Mouse (Mus musculus): ENCODE measurements at regions not wholly inside any gene's neighbourhood (a gene's known extent, or its start where the extent isn't known, plus 50 kb on each side); places are given as distances from the start of the nearest gene placed in this dataset.

DNA sequence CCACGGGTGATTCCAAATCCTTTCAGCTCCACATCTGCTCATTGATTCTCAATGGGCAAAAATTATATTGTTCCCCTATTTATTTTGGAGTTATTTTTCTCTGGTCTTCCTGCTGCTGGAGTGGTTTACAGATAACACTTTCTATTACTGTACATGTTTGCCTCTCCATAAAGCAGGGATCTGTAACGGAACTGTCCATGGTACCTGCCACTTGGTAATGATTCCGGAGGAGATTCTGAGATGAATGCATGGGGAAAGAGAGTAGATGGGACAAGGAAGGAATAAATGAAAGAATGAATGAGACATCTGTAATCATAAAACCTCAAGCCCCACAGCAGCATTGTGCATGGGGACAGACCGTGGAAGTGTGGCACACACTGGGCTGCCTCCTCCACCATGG is 1929.8 kb upstream of the Lrrc6 start:
- no peak overlapping the region for H3K4me2 ChIP-seq
- no peak overlapping the region for H3K4me3 ChIP-seq (replicated peaks)
- no peak overlapping the region for H3K9ac ChIP-seq (replicated peaks)
- H3K27me3 ChIP-seq (replicated peaks), result 0 out of 2 replicates have a peak, but pooled peaks cover 2% of the 10 kb centered on the region
- 73% methylated on average over 4 of the region's 4 CpGs for WGBS
- no peak for ATAC-seq (ENCODE audit: low FRiP score)
- no peaks in the 10 kb centered on the region for H3K4me1 ChIP-seq
- H3K9me3 ChIP-seq (replicated peaks), result no peaks in the 10 kb centered on the region
- no peak overlapping the region for H3K27ac ChIP-seq (replicated peaks)
- no peaks in the 10 kb centered on the region for H3K36me3 ChIP-seq

DNA sequence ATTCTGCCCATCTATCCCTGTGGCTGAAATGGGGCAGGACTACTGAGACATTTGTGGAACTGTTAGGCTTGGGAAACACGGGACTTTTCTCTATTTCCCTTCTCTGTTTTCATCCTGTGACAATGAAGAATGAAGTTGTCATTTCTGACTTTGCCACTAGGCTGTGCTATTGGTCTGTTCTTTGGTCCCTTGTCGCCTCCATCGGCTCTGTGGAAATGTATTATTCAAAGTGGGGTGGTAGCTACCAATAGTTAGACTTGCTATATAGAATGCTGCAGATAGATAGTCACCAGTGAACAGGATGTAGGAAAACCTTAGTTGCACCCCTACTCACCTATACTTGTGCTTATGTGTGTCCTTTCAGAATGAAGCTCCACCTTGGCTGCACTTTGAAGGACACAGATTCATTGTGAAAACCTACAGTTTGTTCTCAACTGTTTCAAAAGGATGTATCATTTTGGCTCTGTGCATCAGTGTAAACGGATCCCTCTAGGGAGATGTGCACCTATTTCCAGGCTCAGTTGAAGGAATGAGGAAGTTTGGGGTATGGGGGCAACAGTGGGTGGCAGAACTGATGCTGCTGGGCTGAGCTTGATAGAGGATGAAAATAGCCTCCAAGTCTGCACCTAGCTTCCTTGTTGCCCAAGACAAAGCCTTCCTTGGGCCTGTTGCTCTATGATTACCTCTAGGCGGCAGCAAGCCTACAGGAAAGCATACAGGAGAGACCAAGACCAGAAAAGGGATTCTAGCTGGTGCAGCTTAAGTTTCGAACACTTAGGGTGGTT is 1927.9 kb upstream of the Lrrc6 start:
- Histone ChIP-seq H3K9ac (replicated peaks) (no peak overlapping the region), H3K4me3 (replicated peaks) (no peak overlapping the region), H3K9me3 (replicated peaks) (no peaks in the 10 kb centered on the region), H3K36me3 (no peaks in the 10 kb centered on the region), H3K4me1 (no peaks in the 10 kb centered on the region), H3K4me2 (no peak overlapping the region), H3K27me3 (replicated peaks) (0 out of 2 replicates have a peak, but pooled peaks cover 2% of the 10 kb centered on the region), H3K27ac (replicated peaks) (no peak overlapping the region)
- peak; percentile 86 for ATAC-seq (ENCODE audit: low FRiP score)
- 25% methylated on average over 6 of the region's 6 CpGs for WGBS

DNA sequence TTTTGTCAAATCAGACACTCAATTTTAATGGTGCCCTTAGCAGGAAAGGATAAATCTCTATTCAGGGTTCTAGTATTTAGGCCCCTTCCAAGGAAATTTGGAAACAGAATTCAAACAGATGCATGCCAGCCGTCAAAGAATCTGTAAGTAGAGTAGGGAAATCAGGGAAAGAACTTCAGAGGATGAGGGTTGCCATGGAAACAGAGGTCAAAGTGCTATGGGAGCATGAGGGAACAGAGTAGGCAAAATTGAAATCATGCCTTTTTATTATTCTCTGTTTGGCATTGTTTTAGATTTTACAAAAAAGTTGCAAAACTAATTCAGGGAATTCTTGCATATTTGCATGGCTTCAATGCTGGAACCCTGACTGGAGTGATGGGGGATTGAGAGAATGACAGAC is 1916.4 kb upstream of the Lrrc6 start:
- no peak overlapping the region for H3K27ac ChIP-seq (replicated peaks)
- H3K4me1 ChIP-seq, result peaks cover 8% of the 10 kb centered on the region
- 10% methylated on average over 1 of the region's 1 CpGs for WGBS
- no peaks in the 10 kb centered on the region for H3K9me3 ChIP-seq (replicated peaks)
- no peak overlapping the region for H3K9ac ChIP-seq (replicated peaks)
- H3K27me3 ChIP-seq (replicated peaks), result no peaks in the 10 kb centered on the region
- no peak for ATAC-seq (ENCODE audit: low FRiP score)
- H3K4me3 ChIP-seq (replicated peaks), result no peak overlapping the region
- no peaks in the 10 kb centered on the region for H3K36me3 ChIP-seq
- H3K4me2 ChIP-seq, result no peak overlapping the region

DNA sequence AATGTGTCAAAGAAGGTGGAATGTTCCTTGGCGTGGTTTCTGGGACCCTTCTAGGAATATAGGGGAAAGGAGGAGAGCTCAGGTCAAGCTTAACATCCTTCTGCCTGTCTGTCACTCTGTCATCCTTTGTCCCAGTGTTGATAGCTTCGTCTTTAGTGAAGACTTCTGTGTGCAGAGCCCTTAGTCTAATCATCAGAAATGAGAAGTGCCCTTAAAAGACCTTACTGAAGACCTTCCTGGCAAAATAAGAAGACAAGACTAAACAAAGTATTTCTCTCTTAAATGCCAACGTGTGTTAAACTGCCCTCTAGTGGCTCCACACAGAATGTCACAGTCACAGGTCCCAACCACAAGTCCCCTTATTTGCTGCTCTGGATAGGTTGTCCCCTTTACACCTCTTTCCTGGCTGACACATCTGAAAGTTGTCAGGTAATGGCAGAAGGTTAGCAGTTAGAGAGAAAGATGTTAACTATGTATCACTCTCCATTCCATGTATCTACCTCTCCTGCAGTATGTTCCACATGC is 1914.8 kb upstream of the Lrrc6 start:
- H3K4me1 ChIP-seq, result peaks cover 8% of the 10 kb centered on the region
- H3K36me3 ChIP-seq, result no peaks in the 10 kb centered on the region
- H3K27me3 ChIP-seq (replicated peaks), result no peaks in the 10 kb centered on the region
- H3K9ac ChIP-seq (replicated peaks), result no peak overlapping the region
- ATAC-seq (ENCODE audit: low FRiP score), result no peak; the same call in 1 of the 2 replicates
- H3K27ac ChIP-seq (replicated peaks), result no peak overlapping the region
- H3K4me2 ChIP-seq, result no peak overlapping the region
- no peaks in the 10 kb centered on the region for H3K9me3 ChIP-seq (replicated peaks)
- 31% methylated on average over 3 of the region's 3 CpGs for WGBS
- H3K4me3 ChIP-seq (replicated peaks), result no peak overlapping the region

DNA sequence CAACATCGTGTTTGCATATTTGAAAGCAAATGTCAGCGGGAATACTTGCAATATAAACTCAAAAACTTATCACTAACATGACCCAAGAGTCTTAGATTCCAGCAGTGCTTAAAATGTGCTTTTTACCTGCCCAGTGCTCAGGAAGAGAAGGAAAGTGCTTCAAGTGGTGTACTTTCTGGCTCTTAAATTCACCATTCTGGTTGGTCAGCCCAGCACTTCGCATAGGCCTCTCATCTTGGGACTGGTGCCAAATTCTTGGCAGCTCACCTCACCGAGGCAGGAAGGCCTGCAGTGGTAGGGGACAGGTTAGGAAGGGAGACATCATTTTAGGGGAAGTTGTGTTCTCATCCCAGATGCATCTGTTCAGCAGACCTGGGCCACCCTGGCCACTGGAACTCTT is 1913.3 kb upstream of the Lrrc6 start:
- Histone ChIP-seq H3K36me3 (no peaks in the 10 kb centered on the region), H3K4me2 (no peak overlapping the region), H3K27ac (replicated peaks) (no peak overlapping the region), H3K4me3 (replicated peaks) (no peak overlapping the region), H3K27me3 (replicated peaks) (no peaks in the 10 kb centered on the region), H3K9me3 (replicated peaks) (no peaks in the 10 kb centered on the region), H3K9ac (replicated peaks) (no peak overlapping the region), H3K4me1 (peaks cover 8% of the 10 kb centered on the region)
- WGBS, result 72% methylated on average over 4 of the region's 4 CpGs
- no peak for ATAC-seq (ENCODE audit: low FRiP score)

DNA sequence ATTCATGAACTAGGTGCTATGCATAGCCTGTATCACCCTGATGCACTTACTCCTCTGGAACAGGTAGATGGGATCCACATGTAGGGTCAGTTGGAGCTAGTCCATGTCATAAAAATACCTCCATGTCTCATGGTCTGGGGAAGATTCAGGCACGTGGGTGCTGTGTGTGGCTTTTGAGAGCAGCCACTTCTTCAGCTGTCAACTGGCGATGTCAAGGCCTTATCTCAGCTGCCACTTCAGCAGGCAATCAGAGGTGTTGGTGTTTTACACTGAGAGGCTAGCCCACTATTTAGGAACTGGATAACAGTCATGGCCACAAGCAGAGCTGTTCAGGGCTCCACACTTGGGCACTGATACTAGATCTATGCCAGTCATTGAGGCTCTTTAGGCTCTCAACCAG is 1912.0 kb upstream of the Lrrc6 start:
- no peaks in the 10 kb centered on the region for H3K9me3 ChIP-seq (replicated peaks)
- ATAC-seq (ENCODE audit: low FRiP score), result no peak
- H3K27me3 ChIP-seq (replicated peaks), result no peaks in the 10 kb centered on the region
- H3K27ac ChIP-seq (replicated peaks), result no peak overlapping the region
- no peak overlapping the region for H3K9ac ChIP-seq (replicated peaks)
- no peak overlapping the region for H3K4me3 ChIP-seq (replicated peaks)
- 88% methylated on average over 2 of the region's 2 CpGs for WGBS
- H3K4me1 ChIP-seq, result peaks cover 7% of the 10 kb centered on the region
- no peaks in the 10 kb centered on the region for H3K36me3 ChIP-seq
- H3K4me2 ChIP-seq, result no peak overlapping the region

DNA sequence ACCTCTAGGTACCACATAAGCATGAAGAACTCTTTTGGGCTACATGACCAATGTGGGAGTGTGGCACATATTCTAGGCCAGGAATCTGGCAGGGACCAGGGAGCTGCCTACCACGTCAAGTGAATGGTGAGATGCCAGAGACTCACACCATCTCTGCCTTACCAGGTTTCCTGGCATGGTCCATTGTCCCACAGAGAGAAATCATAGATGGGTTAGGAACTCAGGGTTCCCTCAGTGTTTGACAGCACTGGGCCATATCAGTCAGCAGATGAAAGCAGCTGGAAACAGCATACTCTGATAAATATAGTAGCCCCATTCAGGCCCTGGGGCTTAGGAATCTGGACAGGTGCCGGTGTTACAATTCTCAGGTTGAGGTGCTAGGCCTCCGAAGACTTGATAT is 1911.4 kb upstream of the Lrrc6 start:
- no peak for ATAC-seq (ENCODE audit: low FRiP score)
- H3K4me2 ChIP-seq, result no peak overlapping the region
- H3K9ac ChIP-seq (replicated peaks), result no peak overlapping the region
- H3K4me3 ChIP-seq (replicated peaks), result no peak overlapping the region
- peaks cover 1% of the 10 kb centered on the region for H3K4me1 ChIP-seq
- H3K27me3 ChIP-seq (replicated peaks), result no peaks in the 10 kb centered on the region
- WGBS, result 90% methylated on average over 3 of the region's 3 CpGs
- H3K36me3 ChIP-seq, result no peaks in the 10 kb centered on the region
- no peaks in the 10 kb centered on the region for H3K9me3 ChIP-seq (replicated peaks)
- no peak overlapping the region for H3K27ac ChIP-seq (replicated peaks)

DNA sequence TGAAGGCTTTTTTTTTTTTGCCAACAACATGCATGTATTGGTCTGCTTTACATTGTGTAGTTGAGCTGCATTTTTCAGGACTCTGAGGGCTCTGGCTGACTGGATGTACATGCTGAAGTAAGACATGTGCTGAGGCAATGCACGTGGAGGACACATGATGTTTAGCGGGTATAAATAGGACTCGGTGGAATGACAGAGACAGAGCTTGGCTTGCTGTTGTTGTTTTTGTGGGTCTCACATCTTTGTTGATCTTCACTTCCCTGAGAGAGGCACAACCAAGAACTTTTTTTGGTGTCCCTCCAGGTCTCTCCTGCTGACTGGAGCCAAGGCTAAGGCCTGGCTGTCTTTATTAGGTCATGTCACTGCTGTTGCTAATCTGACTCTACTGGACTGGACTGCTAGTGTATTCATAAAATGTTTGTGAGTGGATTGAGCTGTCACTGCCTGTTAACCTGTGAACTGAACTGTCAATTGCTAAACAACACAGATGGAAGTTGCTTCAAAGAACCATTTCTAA is 1902.9 kb upstream of the Lrrc6 start:
- Histone ChIP-seq H3K4me1 (no peaks in the 10 kb centered on the region), H3K4me3 (replicated peaks) (no peak overlapping the region), H3K9me3 (replicated peaks) (no peaks in the 10 kb centered on the region), H3K27ac (replicated peaks) (no peak overlapping the region), H3K36me3 (no peaks in the 10 kb centered on the region), H3K4me2 (no peak overlapping the region), H3K27me3 (replicated peaks) (no peaks in the 10 kb centered on the region), H3K9ac (replicated peaks) (no peak overlapping the region)
- no peak for ATAC-seq (ENCODE audit: low FRiP score)
- 88% methylated on average over 3 of the region's 3 CpGs for WGBS

DNA sequence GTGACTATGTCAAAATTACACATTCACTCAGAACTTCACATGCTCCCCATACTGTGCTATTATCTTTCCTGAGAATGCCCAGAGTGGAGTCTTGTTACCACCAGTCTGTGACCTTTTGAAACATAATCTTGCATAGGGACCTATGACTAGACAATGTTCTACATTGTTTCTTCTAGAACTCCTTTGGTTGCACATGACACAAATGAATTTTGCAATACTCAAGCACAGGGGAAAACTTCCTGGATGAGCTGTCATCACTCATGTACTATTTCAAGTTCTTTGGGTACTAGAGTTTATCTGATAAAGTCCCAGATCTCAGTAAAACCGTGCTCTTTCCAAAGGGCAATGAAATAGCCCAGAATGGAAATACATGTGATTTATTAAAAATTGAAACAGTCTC is 1901.0 kb upstream of the Lrrc6 start:
- ATAC-seq (ENCODE audit: low FRiP score), result no peak
- H3K4me3 ChIP-seq (replicated peaks), result no peak overlapping the region
- H3K9ac ChIP-seq (replicated peaks), result no peak overlapping the region
- WGBS, result 78% methylated on average over 1 of the region's 1 CpGs
- H3K36me3 ChIP-seq, result no peaks in the 10 kb centered on the region
- H3K27me3 ChIP-seq (replicated peaks), result no peaks in the 10 kb centered on the region
- H3K4me1 ChIP-seq, result no peaks in the 10 kb centered on the region
- H3K4me2 ChIP-seq, result no peak overlapping the region
- no peak overlapping the region for H3K27ac ChIP-seq (replicated peaks)
- no peaks in the 10 kb centered on the region for H3K9me3 ChIP-seq (replicated peaks)

DNA sequence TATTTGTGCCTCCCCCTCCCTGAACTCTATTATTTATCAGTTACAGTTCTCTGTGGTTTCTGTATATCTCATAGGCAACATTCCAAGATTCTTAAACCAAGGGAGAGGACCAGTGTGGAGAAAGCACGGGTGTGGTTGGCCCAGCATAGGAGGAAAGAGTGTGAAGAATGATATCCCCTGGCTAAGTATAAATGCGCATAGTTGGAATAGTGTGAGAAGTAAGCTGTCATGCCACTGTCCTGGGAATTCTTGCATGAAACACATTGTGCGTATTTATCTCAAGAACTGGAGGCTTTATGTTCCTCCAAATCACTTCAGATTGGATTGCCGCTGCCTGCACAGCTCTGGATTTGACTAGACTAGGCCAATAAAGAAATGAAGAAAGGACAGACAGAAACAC is 1900.3 kb upstream of the Lrrc6 start:
- 87% methylated on average over 4 of the region's 4 CpGs for WGBS
- H3K27ac ChIP-seq (replicated peaks), result no peak overlapping the region
- no peaks in the 10 kb centered on the region for H3K4me1 ChIP-seq
- H3K9ac ChIP-seq (replicated peaks), result no peak overlapping the region
- H3K4me2 ChIP-seq, result no peak overlapping the region
- H3K27me3 ChIP-seq (replicated peaks), result no peaks in the 10 kb centered on the region
- no peaks in the 10 kb centered on the region for H3K9me3 ChIP-seq (replicated peaks)
- no peak overlapping the region for H3K4me3 ChIP-seq (replicated peaks)
- ATAC-seq (ENCODE audit: low FRiP score), result no peak
- no peaks in the 10 kb centered on the region for H3K36me3 ChIP-seq

DNA sequence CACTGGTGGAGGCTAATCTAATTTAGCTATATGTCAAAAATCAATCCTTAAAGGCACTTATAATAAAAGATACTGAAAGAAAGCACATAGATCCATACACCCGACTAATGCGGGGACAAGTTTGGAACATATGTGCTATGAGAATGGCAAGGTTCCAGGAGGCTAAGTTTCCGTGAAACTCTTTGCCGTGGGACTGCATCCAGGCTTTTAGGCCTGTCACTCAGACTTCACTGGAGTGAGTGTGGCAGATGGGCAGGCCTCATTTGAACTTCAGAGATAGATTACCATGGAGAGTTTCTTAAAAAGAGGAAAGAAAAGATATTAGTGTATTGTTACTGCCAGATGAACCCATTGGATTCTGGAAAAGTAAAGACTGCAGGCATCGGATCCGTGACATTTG is 1895.9 kb upstream of the Lrrc6 start:
- ATAC-seq (ENCODE audit: low FRiP score), result no peak
- H3K4me3 ChIP-seq (replicated peaks), result no peak overlapping the region
- WGBS, result 94% methylated on average over 6 of the region's 6 CpGs
- no peaks in the 10 kb centered on the region for H3K9me3 ChIP-seq (replicated peaks)
- H3K9ac ChIP-seq (replicated peaks), result no peak overlapping the region
- no peaks in the 10 kb centered on the region for H3K4me1 ChIP-seq
- no peaks in the 10 kb centered on the region for H3K27me3 ChIP-seq (replicated peaks)
- no peak overlapping the region for H3K4me2 ChIP-seq
- H3K27ac ChIP-seq (replicated peaks), result no peak overlapping the region
- H3K36me3 ChIP-seq, result no peaks in the 10 kb centered on the region

DNA sequence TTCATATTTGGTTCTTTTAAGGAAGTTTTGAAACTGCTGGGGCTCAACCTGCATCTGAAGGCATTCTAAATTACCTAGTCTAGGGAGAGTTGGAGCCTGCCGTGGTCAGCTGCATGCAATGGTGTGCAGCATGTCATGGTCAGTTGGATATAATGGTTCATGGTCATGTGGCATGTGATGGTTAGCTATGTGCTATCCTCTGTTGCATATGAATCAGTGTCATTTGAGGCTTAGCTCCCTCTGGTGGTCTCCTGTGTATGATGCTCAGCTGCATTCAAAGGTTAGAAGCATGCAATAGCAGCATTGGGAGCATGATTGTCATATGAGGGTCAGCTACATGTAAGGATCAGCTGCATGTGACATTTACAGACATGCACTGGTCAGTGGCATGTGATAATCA is 1894.0 kb upstream of the Lrrc6 start:
- WGBS, result 88% methylated on average over 1 of the region's 1 CpGs
- no peak overlapping the region for H3K4me2 ChIP-seq

More for the DNA sequence above, 1894.0 kb upstream of the Lrrc6 start:
- Histone ChIP-seq H3K4me3 (replicated peaks) (no peak overlapping the region), H3K27me3 (replicated peaks) (no peaks in the 10 kb centered on the region), H3K9ac (replicated peaks) (no peak overlapping the region), H3K27ac (replicated peaks) (no peak overlapping the region), H3K9me3 (replicated peaks) (no peaks in the 10 kb centered on the region), H3K36me3 (no peaks in the 10 kb centered on the region), H3K4me1 (no peaks in the 10 kb centered on the region)
- ATAC-seq (ENCODE audit: low FRiP score), result no peak

All from neural tube, embryonic 15.5 days (tissue).